Mouse (Mus musculus): Measurements from ENCODE around the gene Hoxc12. TPM values are rescaled to one million over a fixed set of nuclear protein-coding genes. Genes with fewer than 3 reads are reported as not detected.

Hoxc12 gene
- 2.0 and 2.8 TPM in 2 replicates for polyA plus RNA-seq (2016; fragmentation: Nextera tagmentation; extraction: Ambion mirVana)

DNA sequence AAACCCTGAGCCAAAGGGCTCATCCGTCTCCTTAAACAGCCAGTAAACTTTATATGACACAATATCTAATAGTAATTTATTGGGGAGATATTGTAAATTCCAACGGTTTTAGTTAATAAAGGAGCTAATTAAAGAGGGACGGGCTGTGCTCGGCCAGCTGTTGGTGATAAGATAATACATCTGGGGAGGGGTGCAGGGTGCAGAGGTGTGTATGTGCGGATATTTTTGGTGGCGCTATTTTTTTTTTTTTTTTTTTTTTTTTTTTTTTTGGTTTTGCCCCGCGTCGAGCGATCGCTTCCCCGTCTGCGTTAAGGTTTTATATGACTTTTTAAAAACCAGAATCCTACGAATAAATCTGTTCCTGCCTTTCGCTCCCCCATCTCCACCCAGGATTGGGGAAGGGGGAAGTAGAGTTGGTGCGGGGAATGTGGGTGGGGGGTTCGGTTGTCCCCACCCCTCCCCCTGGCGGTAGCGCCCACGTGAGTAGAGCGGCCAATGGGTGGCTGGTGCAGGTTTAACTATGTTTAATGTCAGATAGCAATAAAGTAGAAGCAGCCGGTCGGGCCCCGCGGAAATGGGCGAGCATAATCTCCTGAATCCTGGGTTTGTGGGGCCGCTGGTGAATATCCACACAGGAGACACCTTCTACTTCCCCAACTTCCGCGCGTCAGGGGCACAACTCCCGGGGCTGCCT lies at the start of gene Hoxc12:
Hoxc12 (plus strand) TSS at position 479 of the 694 bp plus-strand sequence.
- peaks cover 29% of the 10 kb centered on the region for H3K4me1 ChIP-seq (replicated peaks)
- H3K36me3 ChIP-seq, result no peaks in the 10 kb centered on the region
- H3K27me3 ChIP-seq, result peaks cover 98% of the 10 kb centered on the region
- peak within 1 kb of the TSS; percentile 43 for H3K4me2 ChIP-seq
- H3K27ac ChIP-seq, result no peak within 1 kb of the TSS
- 0 out of 2 replicates have a peak within 1 kb of the TSS, but pooled peaks have one; percentile 31 for H3K9ac ChIP-seq (replicated peaks)
- no peaks in the 10 kb centered on the region for H3K9me3 ChIP-seq
- WGBS, result under 1% methylated on average over 31 of the region's 31 CpGs
- H3K4me3 ChIP-seq (replicated peaks), result peak within 1 kb of the TSS; percentile 31
- ATAC-seq (ENCODE audit: insufficient number of reproducible peaks, insufficient read depth, low FRiP score, low TSS enrichment, low read depth), result no peak; the same call in 1 of the 2 replicates

DNA sequence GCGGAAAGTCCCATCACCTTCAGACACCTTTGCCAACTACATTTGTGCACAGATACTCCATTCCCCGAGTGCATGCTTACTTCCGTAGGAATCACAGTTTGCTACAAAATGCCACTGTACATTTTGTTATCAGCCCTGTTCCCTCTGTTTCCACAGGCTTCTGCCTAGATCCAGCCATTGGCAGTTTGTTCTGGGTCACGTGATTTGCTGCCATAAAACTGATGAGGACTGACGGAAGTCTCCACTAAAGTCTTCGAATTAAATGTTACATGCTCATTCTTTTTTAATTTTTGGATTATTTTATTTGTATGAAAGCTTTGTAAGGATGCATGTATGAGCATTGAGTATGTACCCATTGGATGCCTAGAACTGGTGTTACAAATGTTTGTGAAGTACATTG lies 41.4 kb upstream of the Hoxc12 start:
- no peak overlapping the region for H3K9ac ChIP-seq (replicated peaks)
- no peak overlapping the region for H3K4me2 ChIP-seq
- H3K4me1 ChIP-seq (replicated peaks), result no peaks in the 10 kb centered on the region
- H3K9me3 ChIP-seq, result no peaks in the 10 kb centered on the region
- peaks cover 16% of the 10 kb centered on the region for H3K27me3 ChIP-seq
- no peaks in the 10 kb centered on the region for H3K36me3 ChIP-seq
- WGBS, result 80% methylated on average over 6 of the region's 6 CpGs
- ATAC-seq (ENCODE audit: insufficient number of reproducible peaks, insufficient read depth, low FRiP score, low TSS enrichment, low read depth), result no peak
- H3K27ac ChIP-seq, result no peak overlapping the region
- H3K4me3 ChIP-seq (replicated peaks), result no peak overlapping the region

GRCm38 (mm10) chr15:102904946-102905345 lies 31.6 kb upstream of the Hoxc12 start:
- Histone ChIP-seq H3K36me3 (no peaks in the 10 kb centered on the region), H3K9ac (replicated peaks) (no peak overlapping the region), H3K27me3 (peaks cover 68% of the 10 kb centered on the region)

DNA sequence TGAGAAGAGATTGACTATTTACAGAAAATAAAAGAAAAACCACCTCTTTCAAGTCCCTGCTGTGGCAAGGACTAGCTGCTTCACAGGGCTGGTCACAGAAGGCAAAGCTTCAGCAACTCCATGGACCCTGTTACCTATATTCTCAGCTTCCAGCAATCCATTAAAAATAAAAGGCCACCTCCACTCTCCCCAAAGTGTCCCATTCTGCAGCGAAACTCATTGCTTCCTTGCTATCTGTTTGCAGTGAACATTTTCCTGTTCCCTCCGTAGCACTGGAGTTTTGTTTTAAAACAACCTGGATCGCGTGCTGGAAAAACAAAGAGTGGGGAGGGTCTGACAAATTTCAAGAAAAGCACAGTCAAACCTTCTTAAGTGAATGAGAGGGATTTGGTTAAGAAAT lies 27.0 kb upstream of the Hoxc12 start:
- no peaks in the 10 kb centered on the region for H3K9me3 ChIP-seq
- H3K4me1 ChIP-seq (replicated peaks), result 0 out of 2 replicates have a peak, but pooled peaks cover 4% of the 10 kb centered on the region
- no peaks in the 10 kb centered on the region for H3K36me3 ChIP-seq
- WGBS, result 2% methylated on average over 4 of the region's 4 CpGs
- no peak overlapping the region for H3K27ac ChIP-seq
- H3K4me3 ChIP-seq (replicated peaks), result no peak overlapping the region
- no peak overlapping the region for H3K4me2 ChIP-seq
- ATAC-seq (ENCODE audit: insufficient number of reproducible peaks, insufficient read depth, low FRiP score, low TSS enrichment, low read depth), result no peak
- no peak overlapping the region for H3K9ac ChIP-seq (replicated peaks)
- H3K27me3 ChIP-seq, result peaks cover 87% of the 10 kb centered on the region

More at GRCm38 (mm10) chr15:102904946-102905345, 31.6 kb upstream of the Hoxc12 start:
- ATAC-seq (ENCODE audit: insufficient number of reproducible peaks, insufficient read depth, low FRiP score, low TSS enrichment, low read depth), result no peak
- Histone ChIP-seq H3K4me1 (replicated peaks) (no peaks in the 10 kb centered on the region), H3K27ac (no peak overlapping the region), H3K4me2 (no peak overlapping the region), H3K4me3 (replicated peaks) (no peak overlapping the region), H3K9me3 (no peaks in the 10 kb centered on the region)
- WGBS, result 58% methylated on average over 1 of the region's 1 CpGs

DNA sequence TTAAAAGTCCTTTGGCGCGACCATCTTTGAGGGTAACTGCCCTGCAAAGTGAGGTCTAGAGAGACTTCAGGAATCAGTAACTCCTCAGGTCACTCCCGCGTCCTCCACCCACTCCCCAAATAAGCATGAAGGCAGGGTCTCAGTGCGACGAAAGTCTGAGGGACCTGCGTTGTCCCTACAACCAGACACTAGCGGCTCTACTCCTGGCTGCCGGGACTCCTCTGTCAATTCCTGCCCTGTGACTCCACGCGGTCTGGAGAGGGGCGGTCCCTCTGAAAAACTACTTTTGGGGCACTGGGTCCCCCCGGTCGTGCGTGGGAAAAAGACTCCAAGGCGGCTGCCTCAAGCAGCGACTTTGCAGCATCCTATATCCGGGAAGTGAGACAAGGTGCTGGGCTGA lies 26.5 kb upstream of the Hoxc12 start:
- no peak overlapping the region for H3K9ac ChIP-seq (replicated peaks)
- H3K4me3 ChIP-seq (replicated peaks), result 0 out of 2 replicates have a peak overlapping the region, but pooled peaks have one; percentile 9
- peak overlapping the region; percentile 27; the same call in 1 of the 2 replicates for H3K4me2 ChIP-seq
- H3K9me3 ChIP-seq, result no peaks in the 10 kb centered on the region
- H3K27me3 ChIP-seq, result peaks cover 87% of the 10 kb centered on the region
- H3K27ac ChIP-seq, result no peak overlapping the region
- WGBS, result under 1% methylated on average over 18 of the region's 18 CpGs
- 0 out of 2 replicates have a peak, but pooled peaks cover 4% of the 10 kb centered on the region for H3K4me1 ChIP-seq (replicated peaks)
- no peaks in the 10 kb centered on the region for H3K36me3 ChIP-seq
- no peak for ATAC-seq (ENCODE audit: insufficient number of reproducible peaks, insufficient read depth, low FRiP score, low TSS enrichment, low read depth)

DNA sequence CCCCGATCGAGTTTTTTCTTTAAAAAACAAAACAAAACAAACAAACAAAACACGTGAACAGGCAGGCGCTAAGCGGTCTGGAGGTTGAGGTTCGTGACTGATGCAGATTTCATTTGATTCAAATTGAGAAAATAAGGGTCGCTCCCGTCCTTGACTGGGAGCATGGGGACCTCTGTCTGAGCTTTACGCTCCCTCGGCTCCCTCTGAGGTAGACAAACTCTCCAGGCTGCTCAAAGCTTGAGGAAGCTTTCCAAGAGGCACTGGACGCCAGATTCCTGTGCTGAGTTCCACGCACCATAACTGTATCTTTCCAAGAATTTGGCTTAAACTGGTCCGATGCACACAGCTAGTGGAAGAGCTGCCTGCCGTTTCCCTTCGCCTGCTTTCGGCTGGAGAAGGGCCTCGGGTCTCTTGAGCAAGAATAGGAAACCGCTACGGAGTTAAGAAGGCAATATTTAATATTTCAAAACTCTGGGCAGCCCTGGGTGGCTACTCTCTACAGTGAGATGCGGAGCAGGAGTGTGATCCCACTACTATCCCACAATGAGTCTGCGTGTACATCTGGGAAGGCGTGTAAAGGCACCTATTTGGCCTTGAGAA lies 26.0 kb upstream of the Hoxc12 start:
- Histone ChIP-seq H3K9me3 (no peaks in the 10 kb centered on the region), H3K36me3 (no peaks in the 10 kb centered on the region), H3K4me2 (peak overlapping the region; percentile 27; the same call in 1 of the 2 replicates), H3K4me3 (replicated peaks) (0 out of 2 replicates have a peak overlapping the region, but pooled peaks have one; percentile 9), H3K27ac (no peak overlapping the region), H3K9ac (replicated peaks) (no peak overlapping the region), H3K4me1 (replicated peaks) (0 out of 2 replicates have a peak, but pooled peaks cover 4% of the 10 kb centered on the region), H3K27me3 (peaks cover 84% of the 10 kb centered on the region)
- under 1% methylated on average over 22 of the region's 22 CpGs for WGBS
- no peak for ATAC-seq (ENCODE audit: insufficient number of reproducible peaks, insufficient read depth, low FRiP score, low TSS enrichment, low read depth)

DNA sequence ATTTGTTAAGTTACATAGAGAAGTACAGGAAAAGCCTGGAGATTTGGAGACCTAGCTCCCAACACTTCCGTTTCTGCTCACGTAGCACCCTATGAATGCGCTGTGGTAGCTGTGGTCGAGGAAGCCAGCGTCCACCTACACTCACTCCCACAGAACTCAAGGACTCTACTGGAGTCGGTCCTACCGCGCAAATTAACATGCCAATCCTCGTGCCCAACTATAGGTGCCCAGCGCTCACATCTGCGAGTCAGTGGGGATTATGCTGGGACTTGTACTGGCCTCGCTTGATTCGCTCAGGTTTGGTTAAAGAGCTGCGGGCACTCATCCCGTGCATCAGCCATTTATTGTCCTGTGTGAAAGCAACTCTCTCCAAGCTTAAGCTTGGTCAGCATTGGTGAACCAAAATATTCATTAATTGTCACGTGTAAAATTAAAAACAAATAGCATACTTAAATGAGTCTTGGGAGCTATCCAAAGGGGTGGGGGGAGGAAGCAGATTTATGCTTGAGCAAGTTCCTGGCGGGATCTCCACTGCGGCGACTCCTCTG lies 23.4 kb upstream of the Hoxc12 start:
- no peak overlapping the region for H3K4me2 ChIP-seq
- no peak overlapping the region for H3K9ac ChIP-seq (replicated peaks)
- no peaks in the 10 kb centered on the region for H3K9me3 ChIP-seq
- H3K27ac ChIP-seq, result no peak overlapping the region
- ATAC-seq (ENCODE audit: insufficient number of reproducible peaks, insufficient read depth, low FRiP score, low TSS enrichment, low read depth), result no peak
- no peaks in the 10 kb centered on the region for H3K36me3 ChIP-seq
- under 1% methylated on average over 19 of the region's 19 CpGs for WGBS
- no peak overlapping the region for H3K4me3 ChIP-seq (replicated peaks)
- H3K27me3 ChIP-seq, result peaks cover 87% of the 10 kb centered on the region
- H3K4me1 ChIP-seq (replicated peaks), result 0 out of 2 replicates have a peak, but pooled peaks cover 4% of the 10 kb centered on the region

DNA sequence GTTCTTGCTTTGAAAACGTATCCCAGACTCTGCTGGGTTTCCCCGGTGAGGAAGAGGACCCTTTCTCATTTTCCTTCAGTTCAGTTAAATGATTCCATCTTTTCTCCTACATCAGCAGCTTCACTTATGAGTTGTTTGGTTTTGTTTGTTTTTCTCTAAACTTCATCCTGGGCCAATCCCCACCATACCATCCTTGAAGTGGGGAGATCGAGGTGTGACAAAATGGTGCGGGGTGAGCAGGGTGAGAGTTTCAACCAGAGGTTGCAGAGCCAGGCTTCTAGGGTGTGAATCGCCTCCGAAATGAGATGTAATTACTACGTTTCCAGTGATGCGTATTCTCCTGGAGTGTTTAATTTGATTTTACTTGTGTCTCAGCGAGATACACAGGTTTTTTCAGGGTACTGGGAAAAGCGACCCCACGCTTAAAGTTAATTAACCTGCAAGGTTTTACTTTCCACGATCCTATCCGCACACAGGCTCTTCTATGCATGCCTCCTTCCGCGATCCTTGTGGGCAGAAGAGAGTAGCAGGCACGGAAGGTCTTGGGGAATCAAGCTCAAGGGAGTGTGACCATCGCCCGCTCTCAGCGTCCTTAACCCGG lies 18.5 kb upstream of the Hoxc12 start:
- ATAC-seq (ENCODE audit: insufficient number of reproducible peaks, insufficient read depth, low FRiP score, low TSS enrichment, low read depth), result no peak
- no peak overlapping the region for H3K27ac ChIP-seq
- H3K4me3 ChIP-seq (replicated peaks), result no peak overlapping the region
- under 1% methylated on average over 20 of the region's 20 CpGs for WGBS
- peaks cover 90% of the 10 kb centered on the region for H3K27me3 ChIP-seq
- H3K9ac ChIP-seq (replicated peaks), result no peak overlapping the region
- peaks cover 15% of the 10 kb centered on the region for H3K4me1 ChIP-seq (replicated peaks)
- no peaks in the 10 kb centered on the region for H3K36me3 ChIP-seq
- no peak overlapping the region for H3K4me2 ChIP-seq
- no peaks in the 10 kb centered on the region for H3K9me3 ChIP-seq

DNA sequence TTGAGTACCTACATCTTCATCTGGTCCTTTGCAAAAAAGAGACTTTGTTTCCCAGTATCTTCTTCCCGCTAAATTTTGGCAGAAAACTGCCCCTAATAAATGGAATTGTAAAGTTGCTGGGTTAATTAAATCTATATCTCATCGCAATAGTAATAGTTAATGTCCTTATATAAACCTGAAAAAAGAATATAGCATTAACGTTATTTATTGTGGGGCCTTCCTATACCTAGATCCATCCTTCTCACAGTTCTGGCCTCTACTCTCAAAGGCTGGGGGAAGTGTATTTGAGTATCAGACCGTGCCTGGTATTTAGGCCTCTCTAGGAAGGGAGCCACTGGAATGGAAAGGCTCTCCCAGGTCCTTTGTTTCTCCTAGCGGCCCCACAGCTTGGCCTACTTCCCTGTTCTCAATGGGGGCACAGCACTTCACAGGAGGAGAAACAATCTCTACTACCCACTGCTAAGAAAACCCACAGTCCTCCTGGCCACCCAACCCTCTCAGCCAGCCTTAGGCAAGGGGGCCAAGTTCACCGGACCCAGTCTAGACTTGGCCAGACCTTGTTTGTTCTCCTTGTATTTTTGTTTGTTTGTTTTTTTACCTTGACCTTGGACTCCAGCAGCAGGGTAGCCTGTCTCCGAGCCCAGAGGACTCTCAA lies 17.8 kb upstream of the Hoxc12 start:
- no peak overlapping the region for H3K4me3 ChIP-seq (replicated peaks)
- peaks cover 91% of the 10 kb centered on the region for H3K27me3 ChIP-seq
- peaks cover 15% of the 10 kb centered on the region for H3K4me1 ChIP-seq (replicated peaks)
- no peak overlapping the region for H3K9ac ChIP-seq (replicated peaks)
- ATAC-seq (ENCODE audit: insufficient number of reproducible peaks, insufficient read depth, low FRiP score, low TSS enrichment, low read depth), result no peak
- no peaks in the 10 kb centered on the region for H3K36me3 ChIP-seq
- no peaks in the 10 kb centered on the region for H3K9me3 ChIP-seq
- H3K27ac ChIP-seq, result no peak overlapping the region
- H3K4me2 ChIP-seq, result no peak overlapping the region
- 3% methylated on average over 7 of the region's 7 CpGs for WGBS

GRCm38 (mm10) chr15:102919336-102920180 lies 17.0 kb upstream of the Hoxc12 start:
- 0 out of 2 replicates have a peak overlapping the region, but pooled peaks have one; percentile 46 for H3K4me2 ChIP-seq
- WGBS, result 2% methylated on average over 12 of the region's 12 CpGs
- no peaks in the 10 kb centered on the region for H3K9me3 ChIP-seq
- H3K27ac ChIP-seq, result no peak overlapping the region
- peaks cover 94% of the 10 kb centered on the region for H3K27me3 ChIP-seq
- no peak overlapping the region for H3K9ac ChIP-seq (replicated peaks)
- no peak overlapping the region for H3K4me3 ChIP-seq (replicated peaks)
- no peak for ATAC-seq (ENCODE audit: insufficient number of reproducible peaks, insufficient read depth, low FRiP score, low TSS enrichment, low read depth)
- peaks cover 15% of the 10 kb centered on the region for H3K4me1 ChIP-seq (replicated peaks)
- no peaks in the 10 kb centered on the region for H3K36me3 ChIP-seq

All from limb, embryonic 12.5 days (tissue).